In genomic region chr7:121150662-121151061, GRCm38 (mm10) we compare ENCODE assay signal across 17 mouse cellular contexts.
"Had no signal": no experiment of that assay in that cellular context is flagged by ENCODE, and none has a peak within 500 bp of the region (broad histone marks: within the 10 kb centered on the region; RNA-seq: fewer than 3 reads in every experiment).

No protein-coding gene starts in this region.

- H3K27ac ChIP-seq: lung, embryonic 15.5 days; macrophage; midbrain, embryonic 13.5 days; midbrain, embryonic 15.5 days; neural tube, embryonic 12.5 days; stomach, embryonic 15.5 days; stomach, postnatal 0 days had no signal

- H3K4me2 ChIP-seq: lung, embryonic 15.5 days; midbrain, embryonic 11.5 days; midbrain, embryonic 13.5 days; midbrain, embryonic 15.5 days; neural tube, embryonic 12.5 days; stomach, embryonic 15.5 days had no signal

- H3K36me3 ChIP-seq: lung, embryonic 15.5 days; midbrain, embryonic 13.5 days; midbrain, embryonic 15.5 days; neural tube, embryonic 12.5 days; stomach, embryonic 15.5 days had no signal

- H3K27me3 ChIP-seq: lung, embryonic 15.5 days; megakaryocyte, embryonic 14.5 days; midbrain, embryonic 13.5 days; midbrain, embryonic 15.5 days; neural tube, embryonic 12.5 days; stomach, embryonic 15.5 days had no signal

- H3K9me3 ChIP-seq: lung, embryonic 15.5 days; midbrain, embryonic 13.5 days; midbrain, embryonic 15.5 days; neural tube, embryonic 12.5 days; stomach, embryonic 15.5 days had no signal

- H3K4me1 ChIP-seq: lung, embryonic 15.5 days; megakaryocyte, embryonic 14.5 days; midbrain, embryonic 13.5 days; midbrain, embryonic 15.5 days; neural tube, embryonic 12.5 days; stomach, embryonic 15.5 days had no signal

- H3K4me3 ChIP-seq: lung, embryonic 15.5 days; megakaryocyte, embryonic 14.5 days; midbrain, embryonic 13.5 days; midbrain, embryonic 15.5 days; neural tube, embryonic 12.5 days; stomach, embryonic 15.5 days had no signal

- DNase-seq: liver, postnatal 0 days; lung, postnatal 14 days; lung, postnatal 36 days; right cerebral cortex, postnatal 14 days; thymus, adult 2 months; thymus, postnatal 25 days; thymus, postnatal 4 days had no signal

- H3K9ac ChIP-seq: liver, postnatal 0 days; lung, embryonic 15.5 days; midbrain, embryonic 13.5 days; midbrain, embryonic 15.5 days; neural tube, embryonic 12.5 days; stomach, embryonic 15.5 days had no signal

- ATAC-seq: liver, postnatal 0 days; lung, postnatal 0 days; midbrain, embryonic 13.5 days; midbrain, embryonic 15.5 days had no signal
